Mouse (Mus musculus) E14TG2a.4 (cell line): ENCODE data around the gene Lpp.

Experiments used
- CTCF ChIP-seq: conservative IDR thresholded peaks from 2 replicates; pipeline ENCODE4 v1.5.1; 2014; ENCODE audit warnings: low read length
- NANOG ChIP-seq: IDR thresholded peaks from 2 replicates; pipeline ENCODE4 v1.6.1; 2014; ENCODE audit warnings: borderline replicate concordance, low read length, mixed read lengths
- POU5F1 ChIP-seq: IDR thresholded peaks from 2 replicates; pipeline ENCODE4 v1.6.1; 2014; ENCODE audit warnings: low read length, borderline replicate concordance

DNA sequence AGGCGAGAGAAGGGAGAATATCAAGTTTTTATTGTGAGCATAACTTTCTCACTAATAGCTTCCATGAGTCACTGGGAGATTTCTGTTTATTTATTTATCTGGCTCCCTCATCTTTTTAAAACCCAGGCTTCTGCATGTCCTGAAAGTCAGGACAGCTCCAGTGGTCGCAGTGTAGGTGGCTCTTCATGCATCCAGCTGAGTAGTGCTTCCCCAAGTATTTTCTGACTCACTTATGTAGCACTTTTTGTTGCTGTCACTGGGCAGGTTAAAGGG lies 98.1 kb downstream of the Lpp start:
- TF ChIP-seq CTCF (no peak), NANOG (no peak), POU5F1 (no peak)
